Mouse (Mus musculus): ENCODE measurements around the gene Nek8. TPM values are rescaled to one million over a fixed set of nuclear protein-coding genes. Genes with fewer than 3 reads are reported as not detected.
A peak's percentile ranks its signal among the peaks of the same experiment; 100 is the strongest.

Gene Nek8
- total RNA-seq, 1 experiment from 2014 or later = 8.5 TPM

DNA sequence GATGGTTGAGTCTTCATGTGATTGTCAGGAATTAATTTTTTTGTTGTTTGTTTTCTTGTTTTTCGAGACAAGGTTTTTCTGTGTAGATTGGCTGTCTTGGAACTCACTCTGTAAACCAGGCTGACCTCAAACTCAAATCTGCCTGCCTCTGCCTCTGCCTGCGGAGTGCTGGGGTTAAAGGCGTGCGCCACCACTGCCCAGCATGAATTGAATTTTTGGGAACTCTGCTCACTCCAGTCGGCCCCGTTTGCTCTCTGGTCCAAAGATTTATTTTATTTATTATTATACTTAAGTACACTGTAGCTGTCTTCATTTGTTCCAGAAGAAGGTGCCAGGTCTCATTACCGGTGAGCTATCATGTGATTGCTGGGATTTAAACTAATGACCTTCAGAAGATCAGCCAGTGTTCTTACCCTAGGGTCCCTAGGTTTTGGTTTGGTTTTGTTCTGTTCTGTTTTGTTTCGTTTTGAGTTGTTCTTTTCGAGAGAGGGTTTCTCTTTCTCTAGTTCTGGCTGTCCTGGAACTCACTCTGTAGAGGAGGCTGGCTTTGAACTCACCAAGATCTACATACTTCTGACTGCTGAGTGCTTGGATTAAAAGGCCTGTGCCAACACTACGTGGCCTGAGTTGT, 7.5 kb upstream of the Nek8 start:
- no peak for DNase-seq

DNA sequence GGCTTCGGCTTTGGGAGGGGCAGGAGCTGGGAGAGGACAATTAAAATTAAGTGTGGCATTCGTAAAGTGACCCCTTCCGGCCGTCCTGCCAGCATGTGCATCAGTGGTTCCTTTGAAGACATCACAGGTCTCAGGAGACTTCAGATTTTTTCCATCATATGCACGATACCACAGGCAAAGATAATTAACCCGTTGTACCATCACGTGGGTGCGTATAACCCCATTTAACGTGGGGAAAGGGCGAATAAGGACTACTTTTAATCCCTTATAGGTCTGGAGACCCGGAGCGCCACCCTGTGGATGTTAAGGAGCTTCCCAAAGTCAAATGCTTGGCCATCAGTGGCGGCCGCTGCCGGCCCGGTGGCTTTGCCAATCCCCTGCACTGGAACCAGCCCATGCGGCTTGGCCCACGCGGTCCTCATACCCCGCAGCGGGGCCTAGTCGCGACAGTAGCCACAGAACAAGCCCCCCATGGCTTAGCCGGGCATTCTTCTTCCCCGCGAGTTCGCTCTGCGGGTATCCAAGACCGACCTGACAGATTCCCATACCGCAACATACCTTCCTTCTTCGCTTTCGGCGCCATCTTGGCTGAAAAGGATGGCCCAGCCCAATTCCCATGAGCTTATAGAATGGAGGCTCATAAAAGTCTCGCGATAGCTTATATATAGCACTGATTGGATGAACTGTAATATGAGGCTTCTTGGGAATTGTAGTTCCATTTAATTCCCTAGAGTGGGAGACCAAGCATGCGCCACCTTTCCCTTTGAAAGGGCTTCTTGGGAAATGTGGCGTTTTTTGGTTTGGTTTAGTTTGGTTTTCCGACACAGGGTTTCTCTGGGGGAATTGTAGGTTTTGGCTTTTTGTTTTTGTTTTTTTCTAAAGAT, 6.7 kb upstream of the Nek8 start, which contains the start of gene Rpl23a:
Gene Rpl23a, minus strand, starts transcription at position 624 of the 884 bp plus-strand sequence.
- peak; percentile 85 for DNase-seq

DNA sequence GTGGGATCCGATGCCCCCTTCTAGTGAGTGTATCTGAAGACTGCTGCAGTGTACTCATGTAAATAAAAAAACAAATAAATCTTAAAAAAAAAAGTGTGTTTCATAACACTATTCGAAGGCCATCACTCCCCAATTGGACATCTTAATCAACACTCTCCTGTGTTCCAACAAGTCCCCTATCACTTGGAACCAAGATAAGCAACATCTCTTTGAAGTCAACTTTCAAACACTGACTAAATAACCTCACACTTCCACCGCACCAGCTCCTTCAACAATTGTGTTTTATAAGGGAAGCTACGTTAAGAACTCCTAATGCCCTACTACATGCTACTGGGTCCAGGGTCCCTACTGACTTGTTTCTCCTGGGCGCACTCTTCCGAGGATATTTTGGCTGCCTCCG, 6.0 kb upstream of the Nek8 start:
- no peak for DNase-seq

DNA sequence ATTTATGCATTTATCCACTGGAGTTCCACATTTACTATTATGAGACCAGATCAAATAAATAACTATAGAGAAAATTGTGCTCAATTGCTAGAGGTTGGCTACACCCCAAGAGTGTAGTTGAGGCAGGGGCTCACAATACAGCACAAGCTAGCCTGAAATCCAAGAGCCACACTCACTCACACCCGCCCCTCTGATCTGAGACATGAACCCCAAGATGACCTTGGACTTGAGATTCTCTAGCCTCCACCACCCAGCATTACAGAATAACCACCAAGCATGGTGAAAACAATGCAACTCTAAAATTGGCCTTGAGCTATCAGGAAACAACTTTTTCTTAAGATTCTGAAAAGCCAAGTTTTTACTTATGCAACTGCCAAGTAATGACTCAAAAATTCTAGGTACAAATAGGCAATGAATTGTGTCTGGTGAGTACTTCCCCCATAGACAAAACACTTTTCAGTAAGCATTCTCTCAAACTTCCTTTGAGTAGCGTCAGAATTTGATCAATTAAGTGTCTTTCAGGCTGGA, 5.4 kb upstream of the Nek8 start:
- DNase-seq = no peak

DNA sequence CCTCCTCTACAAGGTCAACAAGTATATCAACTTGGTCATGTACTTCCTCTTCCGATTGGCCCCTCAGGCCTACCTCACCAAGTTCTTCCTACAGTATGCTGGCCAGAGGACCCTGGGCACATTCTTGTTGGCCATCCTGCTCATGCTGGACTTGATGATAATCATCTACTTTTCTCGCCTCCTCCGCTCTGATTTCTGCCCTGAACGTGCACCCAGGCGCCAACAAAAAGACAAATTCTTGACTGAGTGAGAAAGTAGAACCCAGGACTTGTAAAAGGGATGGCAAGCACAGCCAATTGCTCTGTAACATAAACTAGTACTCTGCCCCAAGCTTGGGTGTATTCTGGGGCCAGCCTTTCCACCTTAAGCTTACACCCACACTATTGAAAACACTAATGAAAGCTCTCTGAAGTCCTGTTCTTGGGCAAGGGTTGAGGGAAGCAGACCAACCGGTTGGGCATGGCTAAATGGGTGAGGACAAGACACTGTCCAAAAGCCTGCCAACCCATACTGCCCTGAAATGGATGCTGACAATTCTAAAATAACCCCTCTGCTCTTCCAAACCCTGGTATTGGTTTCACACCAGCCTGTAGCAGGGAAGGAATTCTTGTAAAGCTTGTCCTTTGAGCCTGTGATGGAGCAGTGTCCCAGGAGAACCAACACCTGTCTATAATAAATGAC, 3.7 kb upstream of the Nek8 start:
- no peak for DNase-seq

DNA sequence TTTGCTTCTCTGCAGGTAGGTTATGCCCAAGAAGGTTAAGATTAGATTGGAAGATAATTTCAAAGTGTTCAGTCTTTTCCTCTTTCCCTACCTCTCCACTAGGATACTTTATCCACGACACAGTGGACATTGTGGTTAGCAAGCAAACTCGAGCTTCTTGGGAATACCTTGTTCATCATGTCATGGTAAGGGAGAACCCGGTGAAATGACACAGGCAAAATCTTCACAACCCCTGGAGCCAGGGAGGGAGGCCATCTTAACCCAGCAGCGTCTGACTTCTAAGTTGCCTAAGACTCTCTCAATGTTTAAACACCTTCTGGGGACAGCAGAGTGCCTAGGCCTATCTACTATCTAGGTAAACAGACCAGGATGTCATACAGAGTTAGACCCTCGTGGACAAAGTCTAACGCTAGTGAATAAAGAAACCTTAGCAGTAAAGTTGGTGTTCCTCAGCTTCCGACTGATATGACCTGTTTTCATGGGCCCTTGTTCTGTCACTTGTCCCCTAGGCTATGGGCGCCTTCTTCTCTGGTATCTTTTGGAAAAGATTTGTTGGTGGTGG, 3.0 kb upstream of the Nek8 start:
- no peak for DNase-seq

DNA sequence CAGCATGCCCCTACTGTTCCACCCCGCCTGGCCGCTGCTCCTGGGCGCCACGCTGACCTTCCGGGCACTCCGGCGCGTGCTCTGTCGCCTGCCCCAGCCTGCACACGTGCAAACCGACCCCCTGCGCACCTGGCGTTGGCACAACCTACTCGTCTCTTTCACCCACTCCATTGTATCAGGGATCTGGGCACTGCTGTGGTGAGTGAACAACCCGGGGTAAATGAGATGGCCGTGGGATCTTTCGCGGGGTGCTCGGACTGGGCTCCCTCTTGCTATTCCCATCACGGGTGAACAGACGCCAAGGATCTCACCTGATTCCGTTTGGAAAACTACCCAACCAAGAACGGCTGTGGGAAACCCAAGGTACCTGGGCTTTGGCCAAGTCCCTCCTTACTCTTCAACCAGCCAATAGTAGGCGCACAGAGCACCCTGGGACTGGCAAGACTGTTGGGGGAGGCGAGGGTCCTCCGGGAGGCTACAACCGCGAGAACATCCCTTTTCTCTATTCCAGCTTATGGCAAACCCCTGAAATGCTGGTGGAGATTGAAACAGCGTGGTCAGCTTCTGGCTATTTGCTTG, 2.5 kb upstream of the Nek8 start:
- peak; percentile 84 for DNase-seq

DNA sequence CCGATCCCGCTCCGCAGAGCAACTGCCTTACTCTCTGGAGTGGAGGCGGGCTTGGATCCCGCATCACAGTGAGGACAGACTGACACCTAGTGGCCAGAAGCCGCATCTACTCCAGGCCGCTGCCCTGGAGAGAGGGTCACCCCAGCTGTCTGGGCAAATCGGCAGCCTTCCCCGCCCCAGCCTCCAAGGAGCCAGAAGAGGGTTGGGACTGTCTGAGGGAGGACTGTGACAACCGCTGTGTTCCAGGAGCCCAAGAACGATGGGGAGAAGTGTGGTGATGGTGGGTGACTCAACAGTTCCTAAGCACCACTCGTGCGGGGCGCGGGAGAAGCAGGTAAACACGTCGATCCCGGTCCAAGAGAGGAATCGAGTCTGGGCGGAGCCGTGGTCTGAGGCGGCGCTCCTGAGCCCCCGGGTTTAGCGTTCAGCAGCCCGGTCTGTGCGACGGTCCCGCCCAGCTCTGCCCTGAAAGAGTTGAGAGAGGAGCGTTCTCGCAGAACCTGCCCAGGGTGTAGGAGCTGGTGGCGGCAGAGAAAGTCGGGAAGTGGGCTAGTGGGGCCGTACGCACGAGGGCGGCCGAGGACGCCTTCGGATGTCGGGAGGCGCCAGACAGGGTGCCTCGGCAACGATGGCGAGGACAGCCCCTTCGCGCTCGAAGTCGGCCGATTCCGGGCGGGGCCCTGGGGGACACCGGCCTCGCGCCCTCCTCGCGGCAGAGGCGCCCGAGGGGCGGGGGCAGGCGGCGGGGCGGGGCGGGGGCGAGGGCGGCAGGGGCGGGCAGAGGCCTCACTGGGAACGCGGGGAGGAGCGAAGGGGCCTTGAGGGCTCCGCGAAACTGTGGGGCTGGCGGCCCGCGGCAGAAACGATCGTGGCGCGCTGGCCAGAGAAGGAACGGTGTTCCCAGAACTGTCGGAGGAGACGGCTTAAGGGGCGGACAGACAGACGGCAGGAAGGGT, 1.7 kb upstream of the Nek8 start:
- peak; percentile 97 for DNase-seq

DNA sequence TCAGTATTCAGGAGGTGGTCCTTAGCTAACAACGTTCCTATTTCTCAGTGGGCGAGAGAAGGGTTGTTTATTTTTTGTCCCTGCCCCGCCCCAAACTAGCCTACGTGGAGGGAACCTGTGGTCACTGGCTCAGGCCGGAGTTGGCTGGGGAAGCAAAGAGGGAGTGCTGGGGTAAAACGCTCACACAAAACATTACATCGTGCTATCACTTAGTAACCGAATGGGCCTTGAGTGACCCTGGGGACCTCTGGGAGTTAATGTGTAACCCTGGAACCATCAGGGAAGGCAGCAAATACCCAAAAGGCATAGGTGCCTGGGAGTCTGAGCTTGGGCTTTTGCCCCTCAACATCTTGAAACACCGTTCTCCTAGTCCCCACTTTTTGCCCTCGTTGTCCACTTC, 962 bp upstream of the Nek8 start:
- DNase-seq = no peak

DNA sequence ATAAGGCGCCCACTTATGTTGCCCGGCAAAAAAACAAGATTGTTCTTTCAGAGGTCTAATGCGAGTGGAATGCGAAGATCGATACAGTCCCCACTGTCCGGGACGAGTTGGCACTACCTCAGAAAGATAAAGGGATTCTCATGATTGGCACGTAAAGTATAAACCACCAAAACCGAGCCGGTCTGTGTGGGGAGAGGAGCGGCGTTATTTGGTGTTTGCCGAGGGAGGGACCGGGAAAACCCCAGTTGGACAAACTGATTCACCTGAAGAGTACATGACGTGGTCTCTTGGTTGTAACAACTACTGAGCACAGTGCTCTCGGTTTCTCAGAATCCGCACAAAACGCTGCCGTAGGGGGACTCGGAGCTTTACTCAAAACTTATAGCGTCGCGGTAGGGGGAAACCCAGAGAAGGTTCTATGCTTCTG, 443 bp upstream of the Nek8 start:
- no peak for DNase-seq

DNA sequence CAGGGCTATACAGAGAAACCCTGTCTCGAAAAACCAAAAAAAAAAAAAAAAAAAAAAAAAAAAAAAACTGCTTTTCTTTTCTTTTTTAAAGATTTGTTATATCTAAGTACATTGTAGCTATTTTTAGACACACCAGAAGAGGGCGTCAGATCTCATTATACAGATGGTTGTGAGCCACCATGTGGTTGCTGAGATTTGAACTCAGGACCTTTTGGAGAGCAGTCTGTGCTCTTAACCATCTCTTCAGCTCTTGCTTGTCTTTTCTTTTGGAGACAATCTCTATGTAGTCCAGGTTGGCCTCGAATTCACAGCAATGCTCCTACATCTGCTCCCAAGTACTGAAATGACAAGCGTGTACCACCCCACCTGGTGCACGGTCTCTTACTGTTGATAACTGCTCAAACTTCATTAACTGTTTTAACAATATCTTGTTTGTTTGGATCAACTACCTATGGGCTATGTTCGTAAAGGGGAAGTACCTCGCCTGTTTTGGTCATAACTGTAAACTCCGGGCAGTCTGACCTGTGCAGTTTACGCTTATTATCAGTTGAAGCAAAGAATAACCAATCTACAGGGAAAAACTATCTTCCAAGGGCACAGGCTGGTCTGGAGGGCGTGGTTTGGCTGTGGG, 589 bp downstream of the Nek8 start:
- DNase-seq = no peak

DNA sequence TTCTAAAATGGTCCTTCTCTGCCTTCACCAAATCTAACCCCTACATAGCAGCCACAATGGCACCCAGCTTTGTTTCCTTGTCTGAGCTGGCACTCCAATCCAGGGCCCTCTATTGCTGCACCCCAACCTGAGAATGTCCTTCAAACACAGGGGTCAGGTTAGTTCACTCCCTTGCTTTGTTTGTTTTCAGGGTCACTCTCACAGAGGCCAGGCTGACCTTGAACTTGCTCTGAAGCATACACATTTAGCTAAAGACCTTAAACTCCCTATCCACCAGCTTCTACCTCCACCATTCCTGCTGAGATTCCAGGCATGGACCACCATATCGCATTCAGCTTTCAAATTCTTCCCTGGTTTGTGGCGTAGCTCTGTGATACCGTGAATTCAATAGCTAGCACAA, 2.0 kb downstream of the Nek8 start:
- DNase-seq = no peak

DNA sequence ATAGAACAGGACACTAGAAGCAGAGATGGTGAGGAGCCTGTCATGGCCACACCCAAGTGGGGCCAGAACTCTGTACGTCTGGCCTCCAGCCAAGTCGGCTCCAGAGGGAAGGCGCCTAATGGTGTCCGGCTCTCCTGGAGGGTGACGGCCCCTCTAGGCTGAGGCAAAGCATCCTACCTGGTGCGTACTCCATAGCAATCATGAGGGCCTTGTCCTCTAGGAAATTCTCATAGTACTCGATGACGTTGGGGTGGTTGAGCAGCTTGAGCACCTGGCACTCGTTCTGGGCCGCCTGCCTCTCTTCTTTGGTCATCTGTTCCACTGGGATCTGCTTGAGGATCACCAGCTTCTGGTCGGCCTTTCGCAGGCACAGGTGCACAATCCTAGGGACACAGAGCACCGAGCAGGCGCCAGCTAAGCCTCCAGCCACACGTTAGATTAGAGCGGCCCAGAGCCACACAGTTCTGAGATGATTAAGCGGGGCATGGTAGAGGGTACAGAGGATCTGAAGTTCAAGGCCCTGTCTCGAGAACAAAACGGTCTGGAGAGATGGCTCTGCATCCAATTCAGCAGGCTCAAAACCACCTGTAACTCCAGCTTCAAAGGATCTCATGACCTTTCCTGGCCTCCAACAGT, 3.6 kb downstream of the Nek8 start:
- DNase-seq = no peak

DNA sequence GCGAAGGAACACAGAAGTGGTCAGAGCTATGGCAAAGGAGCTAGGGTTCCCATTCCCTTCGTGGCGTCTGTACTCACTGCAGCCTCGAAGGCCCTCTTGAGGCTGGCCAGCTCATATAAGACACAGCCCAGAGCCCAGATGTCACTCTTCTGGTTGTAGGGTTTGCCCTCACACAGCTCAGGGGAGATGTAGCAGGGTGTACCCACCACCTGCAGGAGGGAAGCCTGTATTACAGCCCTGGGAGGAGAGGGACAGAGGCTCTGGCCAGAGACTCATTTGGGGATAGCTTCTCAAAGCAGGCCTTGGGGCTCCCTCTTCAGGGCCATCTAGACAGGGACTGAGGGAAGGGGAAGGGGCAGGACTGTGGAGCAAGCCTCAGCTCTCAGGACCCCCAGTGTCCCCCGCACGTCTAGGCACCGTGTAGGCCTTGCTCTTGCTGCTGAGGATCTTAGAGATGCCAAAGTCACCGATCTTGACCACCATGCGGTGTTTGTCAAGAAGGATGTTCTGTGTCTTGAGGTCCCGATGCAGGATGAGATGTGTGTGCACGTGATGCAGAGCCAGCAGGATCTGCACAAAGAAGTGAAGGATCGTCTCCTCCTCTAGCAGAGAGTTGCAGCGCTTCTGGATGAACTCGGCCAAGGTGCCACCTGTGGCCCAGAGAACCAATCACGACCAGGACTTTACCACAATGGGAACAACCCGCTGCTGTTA, 4.3 kb downstream of the Nek8 start:
- no peak for DNase-seq

DNA sequence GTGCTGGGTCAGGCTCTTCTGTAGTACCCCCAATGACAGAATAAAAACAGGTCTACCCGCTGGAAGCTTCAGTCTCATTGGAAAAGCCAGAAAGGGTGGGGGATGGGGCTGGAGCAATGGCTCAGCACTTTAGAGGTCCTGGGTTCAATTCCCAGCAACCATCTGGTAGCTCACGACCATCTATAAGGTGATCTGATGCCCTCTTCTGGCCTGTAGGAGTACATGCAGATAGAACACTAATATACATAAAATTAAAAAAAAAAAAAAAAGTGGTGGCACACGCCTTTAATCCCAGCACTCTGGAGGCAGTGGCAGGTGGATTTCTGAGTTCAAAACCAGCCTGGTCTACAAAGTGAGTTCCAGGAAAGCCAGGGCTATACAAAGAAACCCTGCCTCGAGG, 5.1 kb downstream of the Nek8 start:
- DNase-seq = no peak

DNA sequence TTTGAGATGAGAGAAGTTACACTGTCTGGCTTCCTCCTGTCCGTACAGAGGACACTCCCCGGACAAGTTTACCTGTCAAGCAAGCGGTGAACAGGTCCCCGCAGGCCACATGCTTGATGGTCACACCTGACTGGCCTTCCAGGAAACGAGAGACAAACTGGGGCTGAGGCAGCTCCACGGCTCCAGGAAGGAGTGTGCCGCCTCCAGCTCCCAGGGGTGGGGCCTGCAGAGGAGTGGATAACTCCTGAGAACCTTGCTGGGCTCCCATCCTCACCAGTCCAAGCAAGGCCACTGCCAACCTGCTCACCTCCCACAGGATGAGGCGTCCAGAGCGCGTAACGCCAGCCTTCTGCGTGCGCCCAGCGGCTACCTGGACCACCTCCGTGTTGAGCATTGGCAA, 6.2 kb downstream of the Nek8 start:
- DNase-seq = no peak

DNA sequence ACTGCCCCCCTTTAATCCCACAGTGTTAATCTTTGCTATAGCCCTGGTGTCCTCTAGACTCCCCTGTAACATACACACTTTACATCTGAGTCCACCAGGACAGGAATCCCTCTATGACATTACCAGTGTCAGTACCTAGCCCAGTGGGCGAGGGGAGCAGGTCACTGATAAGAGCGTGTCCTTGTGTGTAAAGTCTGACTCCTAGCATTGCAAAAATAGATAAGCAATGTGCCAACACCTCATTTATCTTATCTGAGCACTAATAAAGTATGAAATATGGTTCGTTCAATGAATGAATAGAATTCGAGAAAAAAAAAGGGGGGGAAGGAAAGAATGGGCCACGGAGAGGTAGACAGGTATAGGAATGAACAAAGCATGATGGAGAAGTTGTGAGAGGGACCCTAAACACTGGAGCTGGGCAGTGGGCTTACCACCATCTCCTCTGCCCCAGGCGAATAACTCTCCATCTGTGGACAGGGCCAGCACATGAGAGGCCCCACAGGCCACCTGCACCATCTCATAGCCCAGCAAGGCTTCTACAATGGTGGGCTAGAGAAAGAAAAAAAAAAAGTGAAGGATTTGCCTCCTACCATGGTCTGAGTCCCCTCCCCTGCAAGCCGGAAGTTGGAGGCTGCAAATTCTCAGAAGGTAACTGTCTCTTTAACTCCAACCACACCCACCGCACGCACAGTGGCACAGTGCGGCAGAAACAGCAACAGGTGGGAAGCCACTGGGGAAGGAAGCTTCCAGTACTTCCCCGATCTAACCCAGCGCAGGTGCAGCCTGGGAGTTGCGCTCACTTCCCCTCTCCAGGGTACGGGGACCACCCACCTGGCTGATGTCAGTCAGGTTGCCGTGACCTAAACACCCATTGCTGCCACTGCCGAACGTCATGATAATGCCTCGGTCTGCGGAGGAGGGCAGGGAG, 7.7 kb downstream of the Nek8 start:
- no peak for DNase-seq
